Mouse (Mus musculus): ENCODE data around the gene Klhl26. TPM values are rescaled to one million over a fixed set of nuclear protein-coding genes. Genes with fewer than 3 reads are reported as not detected.
A peak's percentile ranks its signal among the peaks of the same experiment; 100 is the strongest.

The Klhl26 gene
- polyA plus RNA-seq, 1 experiment: 20.2 TPM

DNA sequence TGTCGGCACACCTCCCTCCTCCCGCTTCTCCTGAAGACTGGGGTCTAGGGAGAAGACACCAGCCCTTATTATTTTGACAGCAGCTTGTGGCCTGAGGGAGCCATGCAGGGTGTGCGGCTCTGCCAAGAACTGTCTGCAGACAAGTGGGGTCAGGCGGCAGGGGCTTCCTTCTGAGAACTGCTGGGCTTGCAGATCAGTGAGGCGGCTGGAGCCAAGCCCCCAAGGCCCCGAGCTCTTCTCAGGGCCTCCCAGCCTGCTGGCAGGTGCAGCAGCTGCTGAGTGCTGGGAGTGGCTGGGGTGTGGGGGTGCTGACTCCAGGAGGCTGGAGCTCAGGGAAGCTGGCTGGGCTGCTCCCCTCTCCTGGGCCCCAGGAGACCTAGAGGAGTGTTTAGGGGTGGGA, 68.5 kb downstream of the Klhl26 start:
- no peaks in the 10 kb centered on the region for H3K36me3 ChIP-seq (ENCODE audit: control insufficient read depth, insufficient read depth, low read length)
- DNase-seq: no peak
- 80% methylated on average over 6 of the region's 6 CpGs for WGBS
- TF ChIP-seq CTCF (conservative IDR thresholded peaks at IDR 0.05; ENCODE audit: insufficient read depth, insufficient read length, low read depth, low read length): no peak
- TF ChIP-seq POLR2A (IDR thresholded peaks at IDR 0.05; ENCODE audit: low read depth, low read length): no peak
- H3K27ac ChIP-seq (ENCODE audit: insufficient read depth, low read depth, low read length): no peak overlapping the region
- no peak overlapping the region for H3K4me3 ChIP-seq (ENCODE audit: insufficient read depth, low read depth, low read length)
- H3K4me1 ChIP-seq (ENCODE audit: control insufficient read depth, insufficient read depth, low read length): no peaks in the 10 kb centered on the region
- no peaks in the 10 kb centered on the region for H3K27me3 ChIP-seq (replicated peaks; ENCODE audit: control insufficient read depth, insufficient read depth, low read length)

- Histone ChIP-seq H3K4me1 (ENCODE audit: control insufficient read depth, insufficient read depth, low read length) (no peaks in the 10 kb centered on the region), H3K4me3 (ENCODE audit: insufficient read depth, low read depth, low read length) (no peak overlapping the region), H3K27ac (ENCODE audit: insufficient read depth, low read depth, low read length) (peak overlapping the region; percentile 19; the same call in 1 of the 2 replicates), H3K27me3 (replicated peaks; ENCODE audit: control insufficient read depth, insufficient read depth, low read length) (no peaks in the 10 kb centered on the region), H3K36me3 (ENCODE audit: control insufficient read depth, insufficient read depth, low read length) (no peaks in the 10 kb centered on the region)
- 61% methylated on average over 11 of the region's 11 CpGs for WGBS
- TF ChIP-seq POLR2A (IDR thresholded peaks at IDR 0.05; ENCODE audit: low read depth, low read length) (no peak), CTCF (conservative IDR thresholded peaks at IDR 0.05; ENCODE audit: insufficient read depth, insufficient read length, low read depth, low read length) (no peak)
- DNase-seq: peak; percentile 52
Observed at GRCm38 (mm10) chr8:70406427-70407069, 70.2 kb downstream of the Klhl26 start.

GRCm38 (mm10) chr8:70405189-70405588, 71.6 kb downstream of the Klhl26 start:
- TF ChIP-seq CTCF (conservative IDR thresholded peaks at IDR 0.05; ENCODE audit: insufficient read depth, insufficient read length, low read depth, low read length) (no peak), POLR2A (IDR thresholded peaks at IDR 0.05; ENCODE audit: low read depth, low read length) (no peak)
- no peak for DNase-seq
- Histone ChIP-seq H3K4me1 (ENCODE audit: control insufficient read depth, insufficient read depth, low read length) (no peaks in the 10 kb centered on the region), H3K27ac (ENCODE audit: insufficient read depth, low read depth, low read length) (no peak overlapping the region), H3K4me3 (ENCODE audit: insufficient read depth, low read depth, low read length) (no peak overlapping the region), H3K27me3 (replicated peaks; ENCODE audit: control insufficient read depth, insufficient read depth, low read length) (no peaks in the 10 kb centered on the region), H3K36me3 (ENCODE audit: control insufficient read depth, insufficient read depth, low read length) (no peaks in the 10 kb centered on the region)
- 34% methylated on average over 7 of the region's 7 CpGs for WGBS

GRCm38 (mm10) chr8:70404212-70404611, 72.6 kb downstream of the Klhl26 start:
- Histone ChIP-seq H3K4me1 (ENCODE audit: control insufficient read depth, insufficient read depth, low read length) (no peaks in the 10 kb centered on the region), H3K27me3 (replicated peaks; ENCODE audit: control insufficient read depth, insufficient read depth, low read length) (no peaks in the 10 kb centered on the region), H3K36me3 (ENCODE audit: control insufficient read depth, insufficient read depth, low read length) (no peaks in the 10 kb centered on the region), H3K4me3 (ENCODE audit: insufficient read depth, low read depth, low read length) (no peak overlapping the region), H3K27ac (ENCODE audit: insufficient read depth, low read depth, low read length) (no peak overlapping the region)
- no peak for TF ChIP-seq CTCF (conservative IDR thresholded peaks at IDR 0.05; ENCODE audit: insufficient read depth, insufficient read length, low read depth, low read length)
- TF ChIP-seq POLR2A (IDR thresholded peaks at IDR 0.05; ENCODE audit: low read depth, low read length): no peak
- WGBS: 97% methylated on average over 3 of the region's 3 CpGs
- no peak for DNase-seq

Other genes with a start within 250 kb of the Klhl26 start
- 18.9 and 20.2 TPM in 2 replicates for gene Sugp2, start 242.7 kb downstream of the Klhl26 start, polyA plus RNA-seq (2012; rRNA removed)
- 14.2 and 14.4 TPM in 2 replicates for gene Armc6, start 242.5 kb downstream of the Klhl26 start, polyA plus RNA-seq (2012; rRNA removed)
- gene Homer3, start 194.1 kb downstream of the Klhl26 start, polyA plus RNA-seq (2012; rRNA removed): 22.4 and 23.7 TPM in 2 replicates
- gene Ddx49, start 174.5 kb downstream of the Klhl26 start, polyA plus RNA-seq (2012; rRNA removed): 38.8 and 42.0 TPM in 2 replicates
- 277 and 300 TPM in 2 replicates for gene Cope, start 174.4 kb downstream of the Klhl26 start, polyA plus RNA-seq (2012; rRNA removed)
- 0.58 and 0.66 TPM in 2 replicates for gene Cers1, start 161.2 kb downstream of the Klhl26 start, polyA plus RNA-seq (2012; rRNA removed)
- 0.08 TPM in 1 of 2 replicates, not detected in the other for gene Gdf1, start 147.2 kb downstream of the Klhl26 start, polyA plus RNA-seq (2012; rRNA removed)
- 25.8 and 27.4 TPM in 2 replicates for gene Upf1, start 123.7 kb downstream of the Klhl26 start, polyA plus RNA-seq (2012; rRNA removed)
- 1.6 and 2.8 TPM in 2 replicates for gene Comp, start 103.4 kb downstream of the Klhl26 start, polyA plus RNA-seq (2012; rRNA removed)
- gene Crtc1, start 37.4 kb downstream of the Klhl26 start, polyA plus RNA-seq (2012; rRNA removed): 16.8 and 18.1 TPM in 2 replicates
- gene Tmem59l, start 10.4 kb upstream of the Klhl26 start, polyA plus RNA-seq (2012; rRNA removed): 0.20 and 0.44 TPM in 2 replicates
- gene Crlf1, start 16.2 kb upstream of the Klhl26 start, polyA plus RNA-seq (2012; rRNA removed): 2.6 TPM in 2 replicates
- 161 and 177 TPM in 2 replicates for gene Rex1bd, start 29.8 kb upstream of the Klhl26 start, polyA plus RNA-seq (2012; rRNA removed)
- gene Uba52, start 33.8 kb upstream of the Klhl26 start, polyA plus RNA-seq (2012; rRNA removed): 620 and 835 TPM in 2 replicates
- 320 and 410 TPM in 2 replicates for gene Fkbp8, start 50.8 kb upstream of the Klhl26 start, polyA plus RNA-seq (2012; rRNA removed)
- 151 TPM in 2 replicates for gene Kxd1, start 51.0 kb upstream of the Klhl26 start, polyA plus RNA-seq (2012; rRNA removed)
- gene Ell, start 62.5 kb upstream of the Klhl26 start, polyA plus RNA-seq (2012; rRNA removed): 16.4 and 18.1 TPM in 2 replicates
- 127 and 159 TPM in 2 replicates for gene Isyna1, start 117.4 kb upstream of the Klhl26 start, polyA plus RNA-seq (2012; rRNA removed)
- 84.9 and 123 TPM in 2 replicates for gene Ssbp4, start 131.9 kb upstream of the Klhl26 start, polyA plus RNA-seq (2012; rRNA removed)
- 3.2 and 3.5 TPM in 2 replicates for gene Lrrc25, start 139.2 kb upstream of the Klhl26 start, polyA plus RNA-seq (2012; rRNA removed)
- 11.2 and 17.8 TPM in 2 replicates for gene Gdf15, start 155.5 kb upstream of the Klhl26 start, polyA plus RNA-seq (2012; rRNA removed)
- gene Pgpep1, start 183.4 kb upstream of the Klhl26 start, polyA plus RNA-seq (2012; rRNA removed): 296 TPM in 2 replicates
- 106 and 120 TPM in 2 replicates for gene Lsm4, start 196.3 kb upstream of the Klhl26 start, polyA plus RNA-seq (2012; rRNA removed)
- gene Jund, start 222.0 kb upstream of the Klhl26 start, polyA plus RNA-seq (2012; rRNA removed): 158 and 201 TPM in 2 replicates
- gene Iqcn, start 226.5 kb upstream of the Klhl26 start, polyA plus RNA-seq (2012; rRNA removed): 0.03 and 0.12 TPM in 2 replicates
- 0.61 and 0.99 TPM in 2 replicates for gene Gm3336, start 241.6 kb upstream of the Klhl26 start, polyA plus RNA-seq (2012; rRNA removed)
- gene Pde4c, start 246.8 kb upstream of the Klhl26 start, polyA plus RNA-seq (2012; rRNA removed): 81.6 and 113 TPM in 2 replicates